Mouse (Mus musculus) cortical plate, adult 2 months (tissue): ENCODE data around the gene 8030411F24Rik. TPM values are rescaled to one million over a fixed set of nuclear protein-coding genes. Genes with fewer than 3 reads are reported as not detected.

Experiments used
- H3K27ac ChIP-seq: fragments of 200-500 bp; 2 replicates; pipeline ENCODE4 v1.5.1; 2012; ENCODE audit warnings: low read length, control low read depth, inconsistent platforms; ENCODE audit not compliant: insufficient read depth
- H3K4me1 ChIP-seq: fragments of 200-500 bp; 2 replicates; pipeline ENCODE4 v1.6.1; 2011; ENCODE audit warnings: low read length; ENCODE audit not compliant: control insufficient read depth, insufficient read depth
- H3K4me3 ChIP-seq: fragments of 200-500 bp; 2 replicates; pipeline ENCODE4 v1.5.1; 2011; ENCODE audit warnings: mild to moderate bottlenecking, low read length, control low read depth; ENCODE audit not compliant: insufficient read depth
- CTCF ChIP-seq: fragments of 200-500 bp; IDR thresholded peaks from 2 replicates; pipeline ENCODE4 v1.5.1; 2011; ENCODE audit warnings: mild to moderate bottlenecking, control low read depth, low read length; ENCODE audit not compliant: insufficient read depth; ENCODE audit errors: extremely low read depth
- POLR2A ChIP-seq: fragments of 200-500 bp; IDR thresholded peaks from 2 replicates; pipeline ENCODE4 v1.6.1; 2011; ENCODE audit warnings: mild to moderate bottlenecking, low read length, control low read depth; ENCODE audit not compliant: insufficient read depth; ENCODE audit errors: extremely low read depth
- polyA plus RNA-seq: library from polyadenylated mRNA; depleted of rRNA; stranded (reverse); fragments of >200 nt; gene quantifications from 2 replicates; pipeline ENCODE4 v1.2.3, GENCODE M21; 2012; rRNA removed

8030411F24Rik gene
- polyA plus RNA-seq, 1 experiment = not detected

GRCm38 (mm10) chr2:148789142-148789541, 7.3 kb downstream of the 8030411F24Rik start, which contains the start of gene Cst12:
Cst12 (plus strand) TSS chr2:148789361.
- no peak within 1 kb of the TSS for H3K4me3 ChIP-seq
- H3K4me1 ChIP-seq = no peaks in the 10 kb centered on the region
- no peak for TF ChIP-seq POLR2A
- TF ChIP-seq CTCF = no peak
- H3K27ac ChIP-seq = no peak within 1 kb of the TSS

- Histone ChIP-seq H3K27ac (no peak within 1 kb of the TSS), H3K4me1 (no peaks in the 10 kb centered on the region), H3K4me3 (no peak within 1 kb of the TSS)
- TF ChIP-seq POLR2A (no peak), CTCF (no peak)
Measured at GRCm38 (mm10) chr2:148798485-148798884, 16.7 kb downstream of the 8030411F24Rik start, which contains the start of gene Cst8. Cst8 (plus strand) TSS chr2:148798785.

GRCm38 (mm10) chr2:148801491-148801921, 19.7 kb downstream of the 8030411F24Rik start:
- no peaks in the 10 kb centered on the region for H3K4me1 ChIP-seq
- TF ChIP-seq POLR2A = no peak
- no peak for TF ChIP-seq CTCF
- no peak overlapping the region for H3K27ac ChIP-seq

GRCm38 (mm10) chr2:148806696-148807095, 24.9 kb downstream of the 8030411F24Rik start:
- H3K4me3 ChIP-seq = no peak overlapping the region
- no peak for TF ChIP-seq POLR2A
- TF ChIP-seq CTCF = no peak
- no peaks in the 10 kb centered on the region for H3K4me1 ChIP-seq
- no peak overlapping the region for H3K27ac ChIP-seq

More at GRCm38 (mm10) chr2:148801491-148801921, 19.7 kb downstream of the 8030411F24Rik start:
- H3K4me3 ChIP-seq = no peak overlapping the region

- H3K27ac ChIP-seq = no peak within 1 kb of the TSS
- TF ChIP-seq CTCF (no peak), POLR2A (no peak)
- H3K4me3 ChIP-seq = no peak within 1 kb of the TSS
- no peaks in the 10 kb centered on the region for H3K4me1 ChIP-seq
Measured at GRCm38 (mm10) chr2:148819909-148820308, 38.1 kb downstream of the 8030411F24Rik start, which contains the start of gene Cst13. Cst13 (plus strand) TSS chr2:148820081.

- no peaks in the 10 kb centered on the region for H3K4me1 ChIP-seq
- TF ChIP-seq CTCF (no peak), POLR2A (no peak)
- no peak overlapping the region for H3K27ac ChIP-seq
- H3K4me3 ChIP-seq = no peak overlapping the region
Measured at GRCm38 (mm10) chr2:148825986-148826385, 44.2 kb downstream of the 8030411F24Rik start.

- Histone ChIP-seq H3K4me1 (no peaks in the 10 kb centered on the region), H3K4me3 (no peak within 1 kb of the TSS), H3K27ac (no peak within 1 kb of the TSS)
- no peak for TF ChIP-seq POLR2A
- TF ChIP-seq CTCF = no peak
Measured at GRCm38 (mm10) chr2:148834912-148835311, 53.1 kb downstream of the 8030411F24Rik start, which contains the start of gene Cst9. Cst9 (plus strand) TSS chr2:148835147.

Other genes with a start within 250 kb of the 8030411F24Rik start
- 22.1 and 22.9 TPM in 2 replicates for gene Nxt1, start 109.4 kb upstream of the 8030411F24Rik start, polyA plus RNA-seq
- 17.5 and 17.6 TPM in 2 replicates for gene Gzf1, start 101.0 kb upstream of the 8030411F24Rik start, polyA plus RNA-seq
- gene Napb, start 49.5 kb upstream of the 8030411F24Rik start, polyA plus RNA-seq = 219 and 222 TPM in 2 replicates
- 0.40 and 0.70 TPM in 2 replicates for gene Cstl1, start 31.7 kb upstream of the 8030411F24Rik start, polyA plus RNA-seq
- not detected in 2 replicates for gene Cst11, start 10.5 kb upstream of the 8030411F24Rik start, polyA plus RNA-seq
- not detected in 2 replicates for gene Cst12, start 7.4 kb downstream of the 8030411F24Rik start, polyA plus RNA-seq
- gene Cst8, start 16.8 kb downstream of the 8030411F24Rik start, polyA plus RNA-seq = not detected in 2 replicates
- not detected in 2 replicates for gene Cst13, start 38.1 kb downstream of the 8030411F24Rik start, polyA plus RNA-seq
- not detected in 2 replicates for gene Cst9, start 53.1 kb downstream of the 8030411F24Rik start, polyA plus RNA-seq
- not detected in 2 replicates for gene 9230104L09Rik, start 83.0 kb downstream of the 8030411F24Rik start, polyA plus RNA-seq
- gene Cst3, start 93.7 kb downstream of the 8030411F24Rik start, polyA plus RNA-seq = 4,891 and 5,493 TPM in 2 replicates
- gene Gm1330, start 221.2 kb downstream of the 8030411F24Rik start, polyA plus RNA-seq = not detected in 2 replicates
- not detected in 2 replicates for gene Gm10750, start 235.2 kb downstream of the 8030411F24Rik start, polyA plus RNA-seq